Mouse (Mus musculus): ENCODE results near the gene Rimbp3. TPM values are rescaled to one million over a fixed set of nuclear protein-coding genes. Genes with fewer than 3 reads are reported as not detected.
"Not testable (repeated sequence)": the region's sequence is repeated elsewhere in the genome, so short reads cannot be mapped to it uniquely, and the experiment has no call there.

Rimbp3 gene
- total RNA-seq, 1 experiment from 2014 or later: 0.06 TPM

- DNase-seq: no peak
Observed at GRCm38 (mm10) chr16:17220127-17220733, 11.8 kb downstream of the Rimbp3 start.

GRCm38 (mm10) chr16:17222197-17222596, 13.8 kb downstream of the Rimbp3 start:
- DNase-seq: peak; percentile 98

GRCm38 (mm10) chr16:17225584-17225983, 17.2 kb downstream of the Rimbp3 start:
- no peak for DNase-seq

DNA sequence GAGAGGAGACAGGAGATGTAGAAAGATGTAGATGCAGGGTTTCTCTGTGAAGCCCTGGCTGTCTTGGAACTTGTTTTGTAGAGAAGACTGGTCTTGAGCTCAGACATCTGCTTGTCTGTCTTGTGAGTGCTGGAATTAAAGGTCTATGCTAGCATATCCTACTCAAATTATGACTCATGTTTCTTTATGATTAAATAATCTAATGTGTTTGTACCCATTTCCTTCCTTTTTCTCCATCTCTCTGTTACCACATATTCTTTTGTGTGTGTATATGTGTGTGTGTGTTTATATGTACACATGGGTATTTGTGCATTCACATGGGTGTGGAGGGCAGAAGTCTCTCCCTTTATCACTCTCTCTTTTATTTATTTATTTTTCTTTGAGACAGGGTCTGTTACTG, 18.1 kb downstream of the Rimbp3 start:
- DNase-seq: no peak

DNA sequence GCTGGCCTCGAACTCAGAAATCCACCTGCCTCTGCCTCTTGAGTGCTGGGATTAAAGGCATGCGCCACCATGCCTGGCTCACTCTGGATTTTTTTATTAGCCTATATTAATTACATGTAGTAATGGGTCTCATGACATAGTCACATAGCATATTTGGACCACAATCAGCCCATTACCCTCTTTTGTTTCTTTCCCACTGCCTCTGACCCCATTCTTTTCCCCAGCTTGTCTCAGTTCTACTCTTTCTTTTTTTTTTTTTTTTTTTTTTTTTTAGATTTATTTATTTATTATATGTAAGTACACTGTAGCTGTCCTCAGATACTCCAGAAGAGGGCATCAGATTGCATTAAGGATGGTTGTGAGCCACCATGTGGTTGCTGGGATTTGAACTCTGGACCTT, 23.1 kb downstream of the Rimbp3 start:
- DNase-seq: not testable (repeated sequence)

- peak; percentile 96 for DNase-seq
Observed at GRCm38 (mm10) chr16:17232794-17233701, 24.6 kb downstream of the Rimbp3 start, which contains the start of gene Hic2. Gene Hic2 (plus strand): TSS chr16:17233572.

- peak; percentile 17 for DNase-seq
Observed at GRCm38 (mm10) chr16:17233702-17234498, 25.5 kb downstream of the Rimbp3 start.

GRCm38 (mm10) chr16:17234499-17234895, 26.1 kb downstream of the Rimbp3 start:
- no peak for DNase-seq

DNA sequence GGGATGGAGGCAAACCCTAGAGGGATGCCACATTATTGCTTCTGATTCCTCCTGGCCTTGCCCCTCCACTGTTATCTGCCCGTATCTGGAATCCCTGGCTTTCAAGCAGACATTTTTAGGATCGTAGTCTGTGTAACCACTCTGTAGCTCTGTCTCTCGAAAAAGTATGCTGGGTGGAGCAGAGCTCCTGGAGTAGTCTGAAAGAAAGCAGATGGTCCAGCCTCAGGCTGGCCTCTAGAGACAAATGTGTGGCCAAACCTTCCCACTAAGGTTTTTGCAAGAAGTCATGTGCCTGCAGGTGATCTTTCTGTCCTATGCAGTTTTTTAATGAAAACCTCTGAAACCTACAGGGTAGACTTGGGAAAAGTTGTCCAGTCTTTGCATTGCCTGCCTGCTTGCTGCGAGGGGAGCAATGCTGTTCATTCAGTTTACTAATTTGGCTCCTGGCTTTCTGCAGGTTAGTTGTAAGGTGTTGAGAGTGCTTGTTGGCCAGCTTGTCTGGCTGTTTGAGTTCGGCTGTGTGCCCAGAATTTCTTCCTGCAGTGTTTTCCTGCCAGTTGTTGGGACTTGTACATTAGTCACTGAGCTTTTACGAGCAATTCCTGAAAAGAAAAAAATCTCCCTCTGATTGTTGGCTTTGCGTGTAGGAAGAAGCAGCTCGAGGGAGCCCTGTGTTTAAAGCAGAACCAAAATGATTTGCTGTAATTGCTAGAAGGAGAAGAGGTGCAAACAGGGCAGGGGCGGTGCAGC, 26.7 kb downstream of the Rimbp3 start:
- peak; percentile 38 for DNase-seq

DNA sequence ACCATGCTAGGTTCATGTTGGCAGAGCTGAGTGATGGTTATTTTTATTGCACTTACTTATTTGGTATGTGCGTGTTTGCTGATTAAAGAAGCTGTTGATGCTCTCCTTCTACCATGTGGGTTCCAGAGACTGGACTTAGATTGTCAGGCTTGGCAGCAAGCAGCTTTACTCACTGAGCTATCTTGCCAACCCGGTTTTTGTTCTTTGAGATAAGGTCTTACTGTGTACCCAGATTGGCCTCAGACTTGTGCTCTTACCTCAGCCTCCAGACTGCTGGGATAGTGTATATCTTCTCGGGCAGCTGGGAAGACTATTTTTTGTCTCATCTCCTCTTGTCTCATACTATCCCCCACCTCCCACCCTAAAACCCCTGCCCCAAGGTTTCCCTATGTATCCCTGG, 29.2 kb downstream of the Rimbp3 start:
- DNase-seq: no peak

DNA sequence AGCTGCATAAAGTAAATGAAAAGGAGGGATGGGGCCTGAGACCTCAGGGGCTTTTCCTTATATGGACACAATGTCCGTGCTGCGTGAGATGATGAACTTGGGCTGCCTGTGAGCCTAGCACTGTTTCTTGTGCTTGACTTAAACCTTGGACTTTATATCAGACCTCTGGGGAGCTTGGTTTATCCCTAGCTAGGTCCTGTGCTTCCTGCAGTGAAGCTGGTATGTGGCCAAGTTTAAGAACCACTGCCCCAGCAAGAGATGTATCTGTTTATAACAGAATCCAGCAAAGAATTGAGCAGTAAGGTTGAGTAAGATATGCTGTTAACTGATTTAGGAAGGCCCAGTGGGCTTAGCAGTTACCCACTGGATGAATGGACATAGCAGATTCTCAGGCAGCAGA, 31.0 kb downstream of the Rimbp3 start:
- no peak for DNase-seq

DNA sequence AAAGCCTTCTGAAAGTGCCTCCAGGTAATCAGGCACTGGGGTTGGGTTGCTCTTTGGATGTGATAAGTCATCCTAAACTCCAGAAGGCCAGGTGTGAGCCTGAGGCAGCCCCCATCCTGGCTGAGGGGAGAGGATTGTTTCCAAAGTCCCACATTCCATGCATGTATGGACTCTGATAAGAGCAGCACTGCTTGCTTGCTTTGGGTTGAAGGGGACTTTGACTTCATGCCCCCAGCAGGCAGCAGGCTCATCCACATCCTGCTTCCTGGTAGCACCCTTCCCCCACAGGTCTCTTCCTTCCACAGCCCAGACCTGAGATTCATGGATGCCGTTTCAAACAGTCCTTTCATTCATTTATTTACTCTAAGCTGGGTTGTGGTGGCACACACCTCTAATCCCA, 35.3 kb downstream of the Rimbp3 start:
- no peak for DNase-seq

DNA sequence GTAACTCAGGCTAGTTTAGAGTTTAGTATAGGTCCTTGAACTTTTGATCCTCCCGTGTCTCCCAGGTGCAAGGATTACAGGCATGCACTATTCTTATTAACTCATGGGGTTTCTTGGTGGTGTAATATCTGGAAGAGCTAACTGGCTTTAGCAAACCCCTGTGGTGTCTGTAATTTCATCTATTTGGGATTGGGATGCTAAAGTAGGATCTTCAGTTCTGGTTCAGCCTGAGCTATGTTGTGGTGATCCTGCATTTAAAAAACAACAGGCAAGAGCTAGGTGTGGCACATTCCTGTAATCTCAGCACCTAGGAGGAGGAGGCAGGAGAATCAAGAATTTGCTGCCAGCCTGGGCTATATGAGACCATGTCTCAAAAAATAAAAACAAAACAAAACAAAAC, 36.6 kb downstream of the Rimbp3 start:
- no peak for DNase-seq

DNA sequence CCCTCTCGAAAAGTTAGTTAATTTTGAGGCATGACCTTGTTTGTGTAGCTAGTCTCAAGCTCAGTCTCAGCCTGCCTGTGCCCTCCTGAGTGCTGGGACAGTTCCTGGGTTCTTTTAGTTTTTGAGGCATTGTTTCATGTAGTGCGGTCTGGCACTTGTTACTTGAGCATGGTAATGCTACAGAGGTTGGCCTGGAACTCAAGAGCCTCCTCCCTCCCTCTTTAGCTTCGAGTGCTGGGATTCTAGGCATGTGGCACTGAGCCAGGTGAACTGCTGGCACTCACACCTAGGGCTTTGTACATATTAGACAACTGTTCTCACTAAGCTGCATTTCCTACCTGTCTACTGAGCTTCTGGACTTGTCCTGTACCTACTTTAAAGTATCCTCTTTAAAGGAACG, 39.3 kb downstream of the Rimbp3 start:
- no peak for DNase-seq

GRCm38 (mm10) chr16:17249135-17249534, 40.7 kb downstream of the Rimbp3 start:
- DNase-seq: peak; percentile 47

- DNase-seq: peak; percentile 89
Observed at GRCm38 (mm10) chr16:17251539-17251938, 43.1 kb downstream of the Rimbp3 start.

DNA sequence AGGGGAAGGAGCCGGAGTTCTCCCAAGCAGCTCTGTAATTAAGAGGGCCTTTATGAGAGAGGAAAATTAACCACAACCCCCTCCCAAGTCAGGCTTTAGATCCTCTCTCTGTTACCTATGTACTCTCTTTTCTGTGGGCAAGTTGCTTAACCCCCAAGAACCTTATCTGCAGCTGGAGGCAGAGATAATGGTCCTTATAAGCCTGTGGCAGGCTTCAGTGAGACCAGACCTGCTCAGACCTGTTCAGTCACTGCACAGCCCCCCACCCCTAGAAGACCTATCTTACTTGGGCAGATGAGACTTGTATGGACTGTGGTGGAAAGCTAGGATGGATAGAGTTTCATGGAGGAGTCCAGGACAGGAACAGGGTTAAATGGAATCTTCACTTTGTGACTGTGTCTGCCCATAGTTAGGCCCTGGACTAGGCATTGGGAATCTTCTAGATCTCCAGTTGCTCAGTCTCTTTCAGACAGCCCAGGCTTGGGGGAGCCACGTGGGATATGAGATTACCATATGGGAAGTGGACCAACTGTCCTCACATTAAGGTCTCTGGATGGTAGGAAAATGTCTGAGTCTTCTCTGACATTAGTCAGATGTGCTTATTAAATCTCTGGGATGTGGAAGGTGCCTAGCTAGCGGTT, 43.8 kb downstream of the Rimbp3 start:
- DNase-seq: no peak

- no peak for DNase-seq
Observed at GRCm38 (mm10) chr16:17252841-17253240, 44.4 kb downstream of the Rimbp3 start.

GRCm38 (mm10) chr16:17254005-17254597, 45.7 kb downstream of the Rimbp3 start:
- DNase-seq: no peak

DNA sequence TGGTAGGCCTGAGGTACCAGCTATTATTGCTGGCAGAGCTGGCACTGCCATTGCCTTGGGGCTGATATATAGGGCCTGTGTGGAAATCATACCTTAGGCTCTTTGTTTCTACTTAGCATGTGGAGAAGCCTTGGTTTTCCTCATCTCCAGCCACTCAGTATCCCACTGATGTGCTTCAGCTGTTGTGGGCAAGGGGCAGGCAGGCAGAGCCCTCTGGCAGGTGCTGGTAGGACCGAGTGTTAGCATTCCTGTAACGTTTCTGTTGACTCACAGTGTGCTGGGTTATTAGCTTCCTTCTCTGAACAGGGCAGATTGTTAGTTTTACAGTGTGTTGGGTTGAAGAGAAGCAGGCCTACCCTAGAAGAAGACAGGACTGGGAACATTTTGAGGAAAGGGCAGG, 46.9 kb downstream of the Rimbp3 start:
- no peak for DNase-seq

DNA sequence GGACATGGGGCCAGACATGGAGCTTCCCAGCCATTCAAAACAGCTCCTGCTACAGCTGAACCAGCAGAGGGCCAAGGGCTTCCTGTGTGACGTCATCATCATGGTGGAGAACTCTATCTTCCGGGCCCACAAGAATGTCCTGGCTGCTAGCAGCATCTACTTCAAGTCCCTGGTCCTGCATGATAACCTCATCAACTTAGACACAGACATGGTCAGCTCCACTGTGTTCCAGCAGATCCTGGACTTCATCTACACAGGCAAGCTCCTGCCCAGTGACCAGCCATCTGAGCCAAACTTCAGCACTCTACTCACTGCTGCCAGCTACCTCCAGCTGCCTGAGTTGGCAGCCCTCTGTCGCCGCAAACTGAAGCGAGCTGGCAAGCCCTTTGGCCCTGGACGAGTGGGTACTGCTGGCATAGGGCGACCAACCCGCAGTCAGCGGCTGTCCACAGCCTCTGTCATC, 49.0 kb downstream of the Rimbp3 start:
- DNase-seq: no peak
